19 mouse cellular contexts compared by ENCODE assay signal in genomic region chr19:47286886-47287450, GRCm38 (mm10).
DNase-seq lines count a peak whose midpoint lies in the region; ATAC-seq lines count a peak whose summit lies in the region.
"Had no signal": no experiment of that assay in that cellular context is flagged by ENCODE, and none has a peak within 500 bp of the region (broad histone marks: within the 10 kb centered on the region; RNA-seq: fewer than 3 reads in every experiment).

No protein-coding gene starts in this region.

- H3K9me3 ChIP-seq in midbrain, embryonic 10.5 days (replicated peaks): no peaks in the 10 kb centered on the region
- H3K9me3 ChIP-seq in midbrain, embryonic 15.5 days: no peaks in the 10 kb centered on the region
- no peaks in the 10 kb centered on the region for H3K9me3 ChIP-seq in embryonic facial prominence, embryonic 12.5 days
- H3K9me3 ChIP-seq: G1E; limb, embryonic 12.5 days; liver, embryonic 12.5 days had no signal

- peaks cover 15% of the 10 kb centered on the region; the same call in 1 of the 2 replicates for H3K27me3 ChIP-seq in midbrain, embryonic 10.5 days (ENCODE audit: low read depth, poor library complexity, severe bottlenecking)
- H3K27me3 ChIP-seq in midbrain, embryonic 15.5 days (replicated peaks): no peaks in the 10 kb centered on the region
- no peaks in the 10 kb centered on the region for H3K27me3 ChIP-seq in embryonic facial prominence, embryonic 12.5 days
- H3K27me3 ChIP-seq: limb, embryonic 12.5 days; liver, embryonic 12.5 days had no signal

- peaks cover 62% of the 10 kb centered on the region for H3K36me3 ChIP-seq in midbrain, embryonic 10.5 days
- H3K36me3 ChIP-seq in midbrain, embryonic 15.5 days (replicated peaks): no peaks in the 10 kb centered on the region
- peaks cover 63% of the 10 kb centered on the region for H3K36me3 ChIP-seq in embryonic facial prominence, embryonic 12.5 days
- H3K36me3 ChIP-seq: G1E had no signal

- 69% methylated on average over 17 of the region's 17 CpGs for WGBS in midbrain, embryonic 10.5 days
- 77% methylated on average over 17 of the region's 17 CpGs for WGBS in midbrain, embryonic 15.5 days
- WGBS in embryonic facial prominence, embryonic 12.5 days: 38% methylated on average over 17 of the region's 17 CpGs

- no peak for ATAC-seq in midbrain, embryonic 15.5 days (replicated peaks)
- no peak for ATAC-seq in embryonic facial prominence, embryonic 12.5 days (ENCODE audit: insufficient number of reproducible peaks, insufficient read depth, low FRiP score, low TSS enrichment)
- ATAC-seq: liver, embryonic 12.5 days had no signal

- peaks cover 46% of the 10 kb centered on the region for H3K4me1 ChIP-seq in midbrain, embryonic 10.5 days
- H3K4me1 ChIP-seq in midbrain, embryonic 15.5 days: peaks cover 8% of the 10 kb centered on the region; the same call in 1 of the 2 replicates
- peaks cover 30% of the 10 kb centered on the region for H3K4me1 ChIP-seq in embryonic facial prominence, embryonic 12.5 days

- DNase-seq in midbrain, embryonic 10.5 days (ENCODE audit: low spot score): no peak
- peak; percentile 84 for DNase-seq in ZHBTc4 (ENCODE audit: low read depth, low spot score)
- peak; percentile 43 for DNase-seq in yolk sac, embryonic 10.5 days (ENCODE audit: low spot score)
- DNase-seq in cerebellum, postnatal 4 days (ENCODE audit: low spot score in 2 of 2): no peak
- DNase-seq in adrenal gland, postnatal 4 days (ENCODE audit: low spot score in 2 of 2): no peak
- DNase-seq: adrenal gland, postnatal 25 days; cerebellum, adult 18-20 months; cerebellum, postnatal 36 days; gastrocnemius, postnatal 25 days; kidney, adult 2 months; kidney, postnatal 25 days; lung, adult 2 months; thymus, postnatal 14 days had no signal

- H3K4me2 ChIP-seq in midbrain, embryonic 15.5 days: no peak overlapping the region
- no peak overlapping the region for H3K4me2 ChIP-seq in embryonic facial prominence, embryonic 12.5 days (replicated peaks)
- H3K4me2 ChIP-seq: limb, embryonic 12.5 days; liver, embryonic 12.5 days had no signal

- H3K9ac ChIP-seq in midbrain, embryonic 15.5 days: no peak overlapping the region
- no peak overlapping the region for H3K9ac ChIP-seq in embryonic facial prominence, embryonic 12.5 days
- H3K9ac ChIP-seq: limb, embryonic 12.5 days; liver, embryonic 12.5 days had no signal

- H3K27ac ChIP-seq in midbrain, embryonic 10.5 days (replicated peaks): peak overlapping the region; percentile 70
- no peak overlapping the region for H3K27ac ChIP-seq in midbrain, embryonic 15.5 days
- H3K27ac ChIP-seq in embryonic facial prominence, embryonic 12.5 days: peak overlapping the region; percentile 17; the same call in 1 of the 2 replicates
- H3K27ac ChIP-seq: left cerebral cortex, adult 2 months; liver, embryonic 12.5 days had no signal

- no peak overlapping the region for H3K4me3 ChIP-seq in midbrain, embryonic 10.5 days
- H3K4me3 ChIP-seq in midbrain, embryonic 15.5 days: no peak overlapping the region
- H3K4me3 ChIP-seq in embryonic facial prominence, embryonic 12.5 days: no peak overlapping the region
- H3K4me3 ChIP-seq: left cerebral cortex, adult 2 months; limb, embryonic 12.5 days; liver, embryonic 12.5 days had no signal

Comparison
In these comparisons a context has a peak if more than half of its experiments do, and no peak if none do; other contexts are left out.
1. DNase-seq: peak in ZHBTc4 (single experiment) and yolk sac, embryonic 10.5 days (single experiment); none in midbrain, embryonic 10.5 days (single experiment), cerebellum, postnatal 4 days (0 of 2) and adrenal gland, postnatal 4 days (0 of 2).